Mouse (Mus musculus): ENCODE measurements around the gene Kcnh1. TPM values are rescaled to one million over a fixed set of nuclear protein-coding genes. Genes with fewer than 3 reads are reported as not detected.
A peak's percentile ranks its signal among the peaks of the same experiment; 100 is the strongest.

Kcnh1 gene
- total and polyA plus RNA-seq, 2 experiments from 2014 or later = 2.9 to 5.9 TPM

GRCm38 (mm10) chr1:192449572-192450351 is 259.2 kb downstream of the Kcnh1 start:
- ATAC-seq (ENCODE audit: low FRiP score) (no peak), DNase-seq (ENCODE audit: low spot score) (peak; percentile 31)
- H3K27me3 ChIP-seq (ENCODE audit: insufficient read depth, low read length) = 0 out of 2 replicates have a peak, but pooled peaks cover 3% of the 10 kb centered on the region
- H3K9ac ChIP-seq (replicated peaks; ENCODE audit: low read length, poor library complexity, severe bottlenecking) = no peak overlapping the region
- peaks cover 4% of the 10 kb centered on the region; the same call in 1 of the 2 replicates for H3K4me1 ChIP-seq (ENCODE audit: insufficient read depth, low read length)
- no peaks in the 10 kb centered on the region for H3K36me3 ChIP-seq (ENCODE audit: insufficient read depth, low read length)
- H3K4me3 ChIP-seq (ENCODE audit: low read depth, low read length) = no peak overlapping the region
- H3K4me2 ChIP-seq (ENCODE audit: low read depth, low read length, poor library complexity, severe bottlenecking) = no peak overlapping the region
- H3K9me3 ChIP-seq (ENCODE audit: low read length) = no peaks in the 10 kb centered on the region
- H3K27ac ChIP-seq (ENCODE audit: low read depth, low read length) = no peak overlapping the region
- no peak for TF ChIP-seq CTCF (IDR thresholded peaks at IDR 0.05)
- 56% methylated on average over 4 of the region's 4 CpGs for WGBS

- DNase-seq (ENCODE audit: low spot score) = no peak
These were observed 259.9 kb downstream of the Kcnh1 start for GRCm38 (mm10) chr1:192450425-192450824.

GRCm38 (mm10) chr1:192451722-192452121 is 261.1 kb downstream of the Kcnh1 start:
- H3K27ac ChIP-seq (ENCODE audit: low read depth, low read length) = no peak overlapping the region
- no peaks in the 10 kb centered on the region for H3K36me3 ChIP-seq (ENCODE audit: insufficient read depth, low read length)
- no peak overlapping the region for H3K4me3 ChIP-seq (ENCODE audit: low read depth, low read length)
- H3K9me3 ChIP-seq (ENCODE audit: low read length) = no peaks in the 10 kb centered on the region
- 77% methylated on average over 4 of the region's 4 CpGs for WGBS
- no peak for TF ChIP-seq CTCF (IDR thresholded peaks at IDR 0.05)
- no peak overlapping the region for H3K9ac ChIP-seq (replicated peaks; ENCODE audit: low read length, poor library complexity, severe bottlenecking)
- H3K4me2 ChIP-seq (ENCODE audit: low read depth, low read length, poor library complexity, severe bottlenecking) = no peak overlapping the region
- no peak for ATAC-seq (ENCODE audit: low FRiP score)
- peak; percentile 40 for DNase-seq (ENCODE audit: low spot score)
- 0 out of 2 replicates have a peak, but pooled peaks cover 3% of the 10 kb centered on the region for H3K27me3 ChIP-seq (ENCODE audit: insufficient read depth, low read length)
- no peaks in the 10 kb centered on the region for H3K4me1 ChIP-seq (ENCODE audit: insufficient read depth, low read length)

More at GRCm38 (mm10) chr1:192450425-192450824, 259.9 kb downstream of the Kcnh1 start:
- no peak for TF ChIP-seq CTCF (IDR thresholded peaks at IDR 0.05)
- no peaks in the 10 kb centered on the region for H3K9me3 ChIP-seq (ENCODE audit: low read length)
- no peak for ATAC-seq (ENCODE audit: low FRiP score)
- no peak overlapping the region for H3K4me2 ChIP-seq (ENCODE audit: low read depth, low read length, poor library complexity, severe bottlenecking)
- H3K4me3 ChIP-seq (ENCODE audit: low read depth, low read length) = no peak overlapping the region
- no peak overlapping the region for H3K27ac ChIP-seq (ENCODE audit: low read depth, low read length)
- no peaks in the 10 kb centered on the region for H3K4me1 ChIP-seq (ENCODE audit: insufficient read depth, low read length)
- 0 out of 2 replicates have a peak, but pooled peaks cover 3% of the 10 kb centered on the region for H3K27me3 ChIP-seq (ENCODE audit: insufficient read depth, low read length)
- no peaks in the 10 kb centered on the region for H3K36me3 ChIP-seq (ENCODE audit: insufficient read depth, low read length)
- H3K9ac ChIP-seq (replicated peaks; ENCODE audit: low read length, poor library complexity, severe bottlenecking) = no peak overlapping the region

GRCm38 (mm10) chr1:192454501-192454900 is 263.9 kb downstream of the Kcnh1 start:
- DNase-seq (ENCODE audit: low spot score) = no peak
- ATAC-seq (ENCODE audit: low FRiP score) = no peak
- Histone ChIP-seq H3K36me3 (ENCODE audit: insufficient read depth, low read length) (no peaks in the 10 kb centered on the region), H3K4me1 (ENCODE audit: insufficient read depth, low read length) (no peaks in the 10 kb centered on the region), H3K27ac (ENCODE audit: low read depth, low read length) (no peak overlapping the region), H3K9ac (replicated peaks; ENCODE audit: low read length, poor library complexity, severe bottlenecking) (no peak overlapping the region), H3K9me3 (ENCODE audit: low read length) (no peaks in the 10 kb centered on the region), H3K4me2 (ENCODE audit: low read depth, low read length, poor library complexity, severe bottlenecking) (no peak overlapping the region), H3K27me3 (ENCODE audit: insufficient read depth, low read length) (0 out of 2 replicates have a peak, but pooled peaks cover 3% of the 10 kb centered on the region), H3K4me3 (ENCODE audit: low read depth, low read length) (no peak overlapping the region)
- WGBS = 65% methylated on average over 1 of the region's 1 CpGs
- no peak for TF ChIP-seq CTCF (IDR thresholded peaks at IDR 0.05)

- 0 out of 2 replicates have a peak, but pooled peaks cover 3% of the 10 kb centered on the region for H3K27me3 ChIP-seq (ENCODE audit: insufficient read depth, low read length)
- DNase-seq (ENCODE audit: low spot score) (peak; percentile 19), ATAC-seq (ENCODE audit: low FRiP score) (no peak)
- no peak overlapping the region for H3K4me3 ChIP-seq (ENCODE audit: low read depth, low read length)
- TF ChIP-seq CTCF (IDR thresholded peaks at IDR 0.05) = no peak
- no peaks in the 10 kb centered on the region for H3K36me3 ChIP-seq (ENCODE audit: insufficient read depth, low read length)
- no peak overlapping the region for H3K9ac ChIP-seq (replicated peaks; ENCODE audit: low read length, poor library complexity, severe bottlenecking)
- no peak overlapping the region for H3K4me2 ChIP-seq (ENCODE audit: low read depth, low read length, poor library complexity, severe bottlenecking)
- 46% methylated on average over 4 of the region's 4 CpGs for WGBS
- no peak overlapping the region for H3K27ac ChIP-seq (ENCODE audit: low read depth, low read length)
- H3K9me3 ChIP-seq (ENCODE audit: low read length) = no peaks in the 10 kb centered on the region
- no peaks in the 10 kb centered on the region for H3K4me1 ChIP-seq (ENCODE audit: insufficient read depth, low read length)
These were observed 264.4 kb downstream of the Kcnh1 start for GRCm38 (mm10) chr1:192454981-192455380.

GRCm38 (mm10) chr1:192457037-192457436 is 266.5 kb downstream of the Kcnh1 start:
- H3K27ac ChIP-seq (ENCODE audit: low read depth, low read length) = no peak overlapping the region

More at GRCm38 (mm10) chr1:192457037-192457436, 266.5 kb downstream of the Kcnh1 start:
- WGBS = 71% methylated on average over 3 of the region's 3 CpGs
- Histone ChIP-seq H3K27me3 (ENCODE audit: insufficient read depth, low read length) (0 out of 2 replicates have a peak, but pooled peaks cover 3% of the 10 kb centered on the region), H3K4me1 (ENCODE audit: insufficient read depth, low read length) (no peaks in the 10 kb centered on the region), H3K36me3 (ENCODE audit: insufficient read depth, low read length) (no peaks in the 10 kb centered on the region), H3K9ac (replicated peaks; ENCODE audit: low read length, poor library complexity, severe bottlenecking) (no peak overlapping the region), H3K4me3 (ENCODE audit: low read depth, low read length) (no peak overlapping the region), H3K4me2 (ENCODE audit: low read depth, low read length, poor library complexity, severe bottlenecking) (no peak overlapping the region), H3K9me3 (ENCODE audit: low read length) (no peaks in the 10 kb centered on the region)
- no peak for ATAC-seq (ENCODE audit: low FRiP score)
- DNase-seq (ENCODE audit: low spot score) = no peak
- TF ChIP-seq CTCF (IDR thresholded peaks at IDR 0.05) = no peak
